Comparison of ENCODE assay signal across 8 mouse cellular contexts in the genomic region with DNA sequence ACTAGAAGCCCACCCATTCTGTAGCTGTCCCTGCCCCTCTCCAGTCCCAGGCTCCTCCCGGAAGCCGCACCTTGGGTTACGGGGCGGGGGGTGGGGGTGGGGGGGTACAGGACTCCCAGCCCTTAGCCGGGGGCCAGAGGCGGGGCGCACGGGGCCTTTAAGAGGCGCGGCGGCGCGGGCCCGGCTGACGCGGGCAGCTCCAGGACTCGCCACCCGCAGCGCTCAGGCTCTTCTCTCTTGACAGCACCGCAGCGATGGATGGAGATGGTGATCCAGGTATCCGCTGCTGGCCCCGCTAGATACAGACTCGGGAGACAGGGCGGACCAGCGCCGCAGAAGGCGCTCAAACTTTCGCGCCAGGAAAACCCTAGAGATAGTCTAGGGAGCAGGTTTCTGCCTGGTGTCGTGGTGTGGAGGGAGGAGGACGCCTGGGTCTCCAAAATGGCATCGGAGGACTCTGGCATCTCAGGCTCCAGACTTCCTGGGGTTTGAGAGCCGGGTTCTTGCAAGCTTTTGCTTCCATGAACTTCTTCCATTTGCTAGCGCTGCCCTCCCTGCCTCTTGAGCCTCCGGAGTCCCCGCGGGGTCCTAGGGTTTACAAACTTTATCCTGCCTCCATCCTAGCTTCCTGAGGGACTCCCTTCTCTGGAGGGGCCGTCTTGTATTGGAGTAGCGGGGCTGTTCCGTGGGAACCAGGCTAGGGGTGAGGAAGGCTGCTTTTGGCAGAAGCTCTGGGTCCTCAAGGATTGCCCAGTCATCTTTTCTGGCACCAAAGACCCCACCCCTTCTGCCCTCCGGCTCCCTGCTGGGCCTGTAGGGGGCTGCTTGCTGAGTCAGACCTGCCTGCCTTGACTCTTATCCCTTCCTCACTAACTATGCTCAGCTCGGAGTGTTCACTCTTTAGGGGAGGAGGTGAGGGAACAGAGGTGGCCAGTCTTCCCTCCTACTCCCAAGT. TPM values are rescaled to one million over a fixed set of nuclear protein-coding genes. Genes with fewer than 3 reads are reported as not detected.
A peak's percentile ranks its signal among the peaks of the same experiment; 100 is the strongest.
DNase-seq lines count a peak whose midpoint lies in the region; ATAC-seq and TF ChIP-seq lines count a peak whose summit lies in the region.

TSS of gene Fbxo44 (minus strand) at position 47 of the 955 bp plus-strand sequence.
TSS of gene Fbxo2 (plus strand) at position 186 of the 955 bp plus-strand sequence.

- WGBS in intestine, postnatal 0 days: under 1% methylated on average over 43 of the region's 43 CpGs
- WGBS in liver, embryonic 11.5 days: 2% methylated on average over 39 of the region's 43 CpGs

- peak; percentile 59 for DNase-seq in layer of hippocampus, adult 11-12 months (ENCODE audit: low spot score)
- DNase-seq in layer of hippocampus, adult 9-11 months: no peak
- peak; percentile 71 for DNase-seq in ZHBTc4 (ENCODE audit: low read depth, low spot score)
- peak; percentile 37 for DNase-seq in liver, embryonic 11.5 days (ENCODE audit: low spot score)
- peak; percentile 76 for DNase-seq in right cerebral cortex, postnatal 25 days
- no peak for DNase-seq in natural killer cell, adult 2 months (ENCODE audit: low spot score in 2 of 2)

- 0 out of 2 replicates have a peak, but pooled peaks have one; percentile 22 for TF ChIP-seq POLR2A in cortical plate, adult 2 months (IDR thresholded peaks at IDR 0.05; ENCODE audit: extremely low read depth, insufficient read depth, low read length)

- peak within 1 kb of the TSS; percentile 62 for H3K9ac ChIP-seq in intestine, postnatal 0 days (ENCODE audit: low read depth, low read length)
- H3K9ac ChIP-seq in liver, embryonic 11.5 days (ENCODE audit: low read depth, low read length): peak within 1 kb of the TSS; percentile 62

- peak within 1 kb of the TSS; percentile 86 for H3K4me2 ChIP-seq in intestine, postnatal 0 days (replicated peaks; ENCODE audit: low read depth)
- peak within 1 kb of the TSS; percentile 92 for H3K4me2 ChIP-seq in liver, embryonic 11.5 days

- peak within 1 kb of the TSS; percentile 98 for H3K4me3 ChIP-seq in cortical plate, adult 2 months (ENCODE audit: insufficient read depth, low read length)
- H3K4me3 ChIP-seq in intestine, postnatal 0 days (ENCODE audit: low read depth, low read length): peak within 1 kb of the TSS; percentile 56
- H3K4me3 ChIP-seq in liver, embryonic 11.5 days (ENCODE audit: low read depth, low read length): peak within 1 kb of the TSS; percentile 52

- no peaks in the 10 kb centered on the region for H3K9me3 ChIP-seq in intestine, postnatal 0 days (ENCODE audit: control insufficient read depth)
- no peaks in the 10 kb centered on the region for H3K9me3 ChIP-seq in liver, embryonic 11.5 days (ENCODE audit: control insufficient read depth, low read length)

- no peaks in the 10 kb centered on the region for H3K36me3 ChIP-seq in intestine, postnatal 0 days (ENCODE audit: control insufficient read depth, insufficient read depth)
- H3K36me3 ChIP-seq in liver, embryonic 11.5 days (ENCODE audit: control insufficient read depth, insufficient read depth, low read length): no peaks in the 10 kb centered on the region

- peak within 1 kb of the TSS; percentile 78 for H3K27ac ChIP-seq in cortical plate, adult 2 months (ENCODE audit: insufficient read depth, low read length)
- H3K27ac ChIP-seq in intestine, postnatal 0 days (ENCODE audit: low read depth, low read length): peak within 1 kb of the TSS; percentile 35; the same call in 1 of the 2 replicates
- no peak within 1 kb of the TSS for H3K27ac ChIP-seq in liver, embryonic 11.5 days (ENCODE audit: low read depth, low read length)

- ATAC-seq in intestine, postnatal 0 days: peak; percentile 29
- peak; percentile 53 for ATAC-seq in liver, embryonic 11.5 days (replicated peaks; ENCODE audit: low FRiP score)

- no peaks in the 10 kb centered on the region; the same call in 1 of the 2 replicates for H3K4me1 ChIP-seq in cortical plate, adult 2 months (ENCODE audit: control insufficient read depth, insufficient read depth, low read length)
- H3K4me1 ChIP-seq in intestine, postnatal 0 days (replicated peaks; ENCODE audit: control insufficient read depth, insufficient read depth, low read length): no peaks in the 10 kb centered on the region
- peaks cover 12% of the 10 kb centered on the region for H3K4me1 ChIP-seq in liver, embryonic 11.5 days (replicated peaks; ENCODE audit: control insufficient read depth, insufficient read depth, low read length)

- no peak for TF ChIP-seq CTCF in cortical plate, adult 2 months (IDR thresholded peaks at IDR 0.05; ENCODE audit: extremely low read depth, insufficient read depth, low read length)
- no peak for TF ChIP-seq CTCF in intestine, postnatal 0 days (IDR thresholded peaks at IDR 0.05; ENCODE audit: low read depth)

- H3K27me3 ChIP-seq in intestine, postnatal 0 days (replicated peaks; ENCODE audit: control insufficient read depth, insufficient read depth, low read length): peaks cover 54% of the 10 kb centered on the region
- peaks cover 54% of the 10 kb centered on the region for H3K27me3 ChIP-seq in liver, embryonic 11.5 days (replicated peaks; ENCODE audit: control insufficient read depth, insufficient read depth, low read length)

RNA-seq across cellular contexts. Expression of gene Fbxo44, which starts in this region (rescaled TPM):
- polyA plus RNA-seq in cortical plate, adult 2 months (2012; rRNA removed): 236 and 238 TPM in 2 replicates
- polyA plus RNA-seq in intestine, postnatal 0 days (2015; fragmentation: Nextera tagmentation; extraction: Ambion mirVana): 7.7 and 9.3 TPM in 2 replicates
- polyA plus RNA-seq in liver, embryonic 11.5 days (2014; fragmentation: Nextera tagmentation; extraction: Ambion mirVana): 2.9 and 3.0 TPM in 2 replicates

RNA-seq across cellular contexts. Expression of gene Fbxo2, which starts in this region (rescaled TPM):
- 139 and 142 TPM in 2 replicates for polyA plus RNA-seq in cortical plate, adult 2 months (2012; rRNA removed)
- polyA plus RNA-seq in intestine, postnatal 0 days (2015; fragmentation: Nextera tagmentation; extraction: Ambion mirVana): 0.44 and 0.76 TPM in 2 replicates
- 0.73 and 0.74 TPM in 2 replicates for polyA plus RNA-seq in liver, embryonic 11.5 days (2014; fragmentation: Nextera tagmentation; extraction: Ambion mirVana)

Comparison
In these comparisons a context has a peak if more than half of its experiments do, and no peak if none do; other contexts are left out.
1. RNA of gene Fbxo44 (polyA plus RNA-seq): 236 to 238 TPM in cortical plate, adult 2 months; 7.7 to 9.3 TPM in intestine, postnatal 0 days and 2.9 to 3.0 TPM in liver, embryonic 11.5 days; every median in the first group is over 10 times any median in the second.
2. RNA of gene Fbxo2 (polyA plus RNA-seq): 139 to 142 TPM in cortical plate, adult 2 months; 0.73 to 0.74 TPM in liver, embryonic 11.5 days and 0.44 to 0.76 TPM in intestine, postnatal 0 days; every median in the first group is over 10 times any median in the second.
3. DNase-seq: peak in layer of hippocampus, adult 11-12 months (single experiment), ZHBTc4 (single experiment), liver, embryonic 11.5 days (single experiment) and right cerebral cortex, postnatal 25 days (single experiment); none in layer of hippocampus, adult 9-11 months (single experiment) and natural killer cell, adult 2 months (0 of 2).
4. Peak in every context shown above with its lines, with median percentiles within 50 percentile points of each other: H3K4me3 ChIP-seq.